Mouse (Mus musculus) heart, embryonic 12.5 days (tissue): ENCODE results near the gene Gm8267. TPM values are rescaled to one million over a fixed set of nuclear protein-coding genes. Genes with fewer than 3 reads are reported as not detected.
"Not testable (repeated sequence)": the region's sequence is repeated elsewhere in the genome, so short reads cannot be mapped to it uniquely, and the experiment has no call there.

Experiments used
- ATAC-seq: fragments of 200-750 bp; cut with Nextera tagmentation; 2 replicates; pipeline ENCODE4 v1.8.0; 2017; ENCODE audit warnings: moderate TSS enrichment, moderate library complexity; ENCODE audit not compliant: insufficient number of reproducible peaks, low FRiP score
- H3K27ac ChIP-seq: fragments of 300-500 bp; sonication (generic); 2 replicates; pipeline ENCODE4 v1.5.1; 2016; ENCODE audit warnings: mild to moderate bottlenecking, moderate library complexity; ENCODE audit not compliant: poor library complexity, severe bottlenecking
- H3K27me3 ChIP-seq: fragments of 300-500 bp; sonication (generic); replicated peaks from 2 replicates; pipeline ENCODE4 v1.6.1; 2016; ENCODE audit warnings: mild to moderate bottlenecking, moderate library complexity
- H3K36me3 ChIP-seq: fragments of 300-500 bp; sonication (generic); 2 replicates; pipeline ENCODE4 v1.6.1; 2016; ENCODE audit warnings: mild to moderate bottlenecking, moderate library complexity
- H3K4me1 ChIP-seq: fragments of 300-500 bp; sonication (generic); replicated peaks from 2 replicates; pipeline ENCODE4 v1.6.1; 2016; ENCODE audit warnings: mild to moderate bottlenecking
- H3K4me2 ChIP-seq: fragments of 300-500 bp; sonication (generic); 2 replicates; pipeline ENCODE4 v1.6.1; 2016; ENCODE audit warnings: mild to moderate bottlenecking, moderate library complexity
- H3K4me3 ChIP-seq: fragments of 300-500 bp; sonication (generic); 2 replicates; pipeline ENCODE4 v1.5.1; 2016; ENCODE audit warnings: mild to moderate bottlenecking
- H3K9ac ChIP-seq: fragments of 300-500 bp; sonication (generic); 2 replicates; pipeline ENCODE4 v1.6.1; 2016; ENCODE audit warnings: mild to moderate bottlenecking, moderate library complexity
- H3K9me3 ChIP-seq: fragments of 300-500 bp; sonication (generic); replicated peaks from 2 replicates; pipeline ENCODE4 v1.6.1; 2016; ENCODE audit warnings: mild to moderate bottlenecking, moderate library complexity
- WGBS: fragments of 180-500 bp; shearing (Covaris S2); methylation state at CpG from one replicate; pipeline ENCODE4 v1.1.7; 2016; 5-methylcytosine and 5-hydroxymethylcytosine counted together
- polyA plus RNA-seq: library from polyadenylated mRNA; unstranded; fragments of >200 nt; fragmentation: Nextera tagmentation; extraction: Ambion mirVana; gene quantifications from 2 replicates; pipeline ENCODE4 v1.2.1, GENCODE M21; 2016

Gene Gm8267
- polyA plus RNA-seq: not detected in 2 replicates

DNA sequence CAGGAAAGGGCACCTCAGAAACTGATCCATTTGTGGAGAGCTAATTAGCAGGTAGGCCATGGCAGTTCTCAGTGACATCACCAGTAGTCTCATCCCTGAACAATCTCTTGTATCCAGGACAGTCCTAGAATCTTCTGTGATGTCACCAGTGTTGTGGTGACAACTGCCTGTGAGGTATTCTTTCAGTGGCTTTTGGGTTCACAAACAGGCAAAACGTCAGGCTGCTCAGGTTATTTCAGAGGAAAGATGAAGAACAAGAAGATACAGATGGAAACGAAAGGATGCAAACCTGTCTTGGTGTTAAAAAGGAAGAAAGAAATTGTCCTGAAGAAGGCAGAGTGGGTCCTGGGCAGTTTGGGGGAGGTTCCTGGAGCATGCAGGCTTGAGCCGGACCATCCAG lies at the start of gene Gm8267:
Gene Gm8267, minus strand, starts transcription at position 101 of the 400 bp plus-strand sequence.
- Histone ChIP-seq H3K4me1 (no peaks in the 10 kb centered on the region), H3K27ac (no peak within 1 kb of the TSS), H3K9ac (no peak within 1 kb of the TSS), H3K9me3 (no peaks in the 10 kb centered on the region), H3K4me2 (no peak within 1 kb of the TSS), H3K27me3 (no peaks in the 10 kb centered on the region), H3K4me3 (no peak within 1 kb of the TSS), H3K36me3 (no peaks in the 10 kb centered on the region)
- ATAC-seq: no peak
- 68% methylated on average over 3 of the region's 3 CpGs for WGBS

DNA sequence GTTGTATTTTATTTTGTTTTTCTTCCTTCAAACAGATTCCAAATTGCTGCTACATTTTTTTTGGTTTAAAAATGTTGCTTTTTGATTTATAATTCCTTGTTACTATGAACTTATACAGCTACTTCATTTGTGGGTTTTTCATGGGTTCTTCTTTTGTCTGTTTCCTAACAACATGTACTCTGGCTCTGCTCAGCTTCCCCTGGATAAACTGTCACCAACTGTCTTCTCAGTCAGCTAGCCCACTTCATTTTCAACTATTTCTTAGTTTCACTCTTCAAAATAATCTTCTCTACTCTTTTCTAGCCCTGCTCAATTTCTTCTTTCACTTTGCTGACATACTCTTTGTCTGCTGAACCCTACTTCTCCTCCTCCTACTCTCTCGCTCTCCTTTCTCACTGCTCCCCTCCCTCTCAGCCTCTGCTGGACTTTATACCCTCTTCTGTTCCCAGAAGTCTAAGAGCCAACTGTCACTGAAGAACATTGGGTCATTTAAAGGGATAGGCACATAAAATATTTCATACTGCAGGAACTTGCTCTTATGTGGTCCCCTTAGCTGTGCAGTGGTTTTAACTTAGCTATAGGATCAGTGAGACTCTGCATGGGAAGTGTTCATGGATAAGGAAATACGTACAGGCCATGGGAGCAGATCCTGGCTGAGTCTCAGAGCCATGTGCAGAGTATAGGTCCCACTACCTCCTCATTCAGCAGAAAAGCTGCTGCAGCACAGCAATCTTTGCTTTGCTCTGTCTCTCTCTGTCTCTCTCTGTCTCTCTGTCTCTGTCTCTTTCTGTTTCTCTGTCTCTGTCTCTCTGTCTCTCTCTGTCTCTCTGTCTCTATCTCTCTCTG lies 39.6 kb upstream of the Gm8267 start:
- not testable (repeated sequence) for ATAC-seq
- WGBS: 62% methylated on average over 2 of the region's 2 CpGs

GRCm38 (mm10) chr14:44742789-44743188 lies 7.4 kb downstream of the Gm8267 start:
- not testable (repeated sequence) for H3K9me3 ChIP-seq, H3K9ac ChIP-seq, H3K4me2 ChIP-seq, H3K4me3 ChIP-seq, H3K27me3 ChIP-seq, H3K36me3 ChIP-seq, ATAC-seq, H3K27ac ChIP-seq, H3K4me1 ChIP-seq
- WGBS: 56% methylated on average over 1 of the region's 1 CpGs

More for the DNA sequence above, 39.6 kb upstream of the Gm8267 start:
- H3K9me3 ChIP-seq, H3K27me3 ChIP-seq, H3K4me2 ChIP-seq, H3K4me1 ChIP-seq, H3K36me3 ChIP-seq, H3K27ac ChIP-seq, H3K4me3 ChIP-seq, H3K9ac ChIP-seq: not testable (repeated sequence)

- not testable (repeated sequence) for H3K9ac ChIP-seq, H3K9me3 ChIP-seq, H3K27ac ChIP-seq, H3K4me1 ChIP-seq, H3K4me3 ChIP-seq, H3K27me3 ChIP-seq, H3K36me3 ChIP-seq, H3K4me2 ChIP-seq, ATAC-seq
These were observed 19.4 kb downstream of the Gm8267 start for GRCm38 (mm10) chr14:44730711-44731110.

- not testable (repeated sequence) for H3K4me1 ChIP-seq, H3K9me3 ChIP-seq, H3K9ac ChIP-seq, H3K27me3 ChIP-seq, H3K4me3 ChIP-seq, H3K27ac ChIP-seq, H3K36me3 ChIP-seq, H3K4me2 ChIP-seq, ATAC-seq
- 45% methylated on average over 3 of the region's 3 CpGs for WGBS
These were observed 43.8 kb downstream of the Gm8267 start, which contains the start of gene Gm8257 for GRCm38 (mm10) chr14:44706356-44706755. TSS of gene Gm8257 (minus strand) at chr14:44706456.

Other genes with a start within 250 kb of the Gm8267 start
- gene Gm17093, start 232.1 kb downstream of the Gm8267 start, polyA plus RNA-seq: not detected in 2 replicates
- not detected in 2 replicates for gene Gm8247, start 167.2 kb downstream of the Gm8267 start, polyA plus RNA-seq
- gene Gm5624, start 122.4 kb downstream of the Gm8267 start, polyA plus RNA-seq: not detected in 2 replicates
- not detected in 2 replicates for gene Gm8257, start 43.9 kb downstream of the Gm8267 start, polyA plus RNA-seq
- gene Ptgdr, start 109.0 kb upstream of the Gm8267 start, polyA plus RNA-seq: not detected in 2 replicates
- gene Ptger2, start 237.9 kb upstream of the Gm8267 start, polyA plus RNA-seq: 0.04 TPM in 1 of 2 replicates, not detected in the other